Mouse (Mus musculus): ENCODE results near the gene Pcbp1. TPM values are rescaled to one million over a fixed set of nuclear protein-coding genes. Genes with fewer than 3 reads are reported as not detected.

Pcbp1 gene
- polyA plus RNA-seq, 1 experiment, result 168 TPM

Other genes starting within 250 kb of the Pcbp1 start
- gene Fam136a, start 160.7 kb downstream of the Pcbp1 start, polyA plus RNA-seq (2012; rRNA removed), result 21.2 and 28.3 TPM in 2 replicates
- gene Snrpg, start 155.0 kb downstream of the Pcbp1 start, polyA plus RNA-seq (2012; rRNA removed), result 49.7 and 66.9 TPM in 2 replicates
- 19.3 and 27.3 TPM in 2 replicates for gene Pcyox1, start 129.2 kb downstream of the Pcbp1 start, polyA plus RNA-seq (2012; rRNA removed)
- 7.8 and 14.6 TPM in 2 replicates for gene Tia1, start 122.1 kb downstream of the Pcbp1 start, polyA plus RNA-seq (2012; rRNA removed)
- 3.2 and 6.3 TPM in 2 replicates for gene Gm44790, start 99.7 kb downstream of the Pcbp1 start, polyA plus RNA-seq (2012; rRNA removed)
- 8.6 and 10.0 TPM in 2 replicates for gene C87436, start 87.9 kb downstream of the Pcbp1 start, polyA plus RNA-seq (2012; rRNA removed)
- gene Asprv1, start 101.8 kb upstream of the Pcbp1 start, polyA plus RNA-seq (2012; rRNA removed), result 0.76 and 0.88 TPM in 2 replicates
- 123 and 224 TPM in 2 replicates for gene Mxd1, start 142.8 kb upstream of the Pcbp1 start, polyA plus RNA-seq (2012; rRNA removed)
- 7.4 and 8.6 TPM in 2 replicates for gene Snrnp27, start 158.2 kb upstream of the Pcbp1 start, polyA plus RNA-seq (2012; rRNA removed)
- 7.1 and 9.5 TPM in 2 replicates for gene Gmcl1, start 207.1 kb upstream of the Pcbp1 start, polyA plus RNA-seq (2012; rRNA removed)